Mouse (Mus musculus): Measurements from ENCODE around the gene Aipl1.

- TF ChIP-seq CTCF (IDR thresholded peaks at IDR 0.05; ENCODE audit: low read depth) (no peak), EP300 (IDR thresholded peaks at IDR 0.05; ENCODE audit: low read depth) (no peak)
Observed at GRCm38 (mm10) chr11:72048730-72049129, 11.4 kb upstream of the Aipl1 start.

Data from heart, postnatal 0 days (tissue).